Mouse (Mus musculus) intestine, embryonic 16.5 days (tissue): ENCODE data around the gene Theg. TPM values are rescaled to one million over a fixed set of nuclear protein-coding genes. Genes with fewer than 3 reads are reported as not detected.

Experiments used
- ATAC-seq: fragments of 200-750 bp; cut with Nextera tagmentation; 2 replicates; pipeline ENCODE4 v1.8.0; 2017; ENCODE audit warnings: moderate TSS enrichment, moderate library complexity
- H3K27ac ChIP-seq: fragments of 300-500 bp; sonication (generic); 2 replicates; pipeline ENCODE4 v1.5.1; 2014; ENCODE audit warnings: mild to moderate bottlenecking, low read length
- H3K27me3 ChIP-seq: fragments of 300-500 bp; sonication (generic); replicated peaks from 2 replicates; pipeline ENCODE4 v1.6.1; 2014; ENCODE audit warnings: low read length, control low read depth, mixed read lengths; ENCODE audit not compliant: control insufficient read depth, insufficient read depth
- H3K36me3 ChIP-seq: fragments of 300-500 bp; sonication (generic); 2 replicates; pipeline ENCODE4 v1.6.1; 2014; ENCODE audit warnings: low read length, control low read depth; ENCODE audit not compliant: control insufficient read depth, insufficient read depth
- H3K4me1 ChIP-seq: fragments of 300-500 bp; sonication (generic); 2 replicates; pipeline ENCODE4 v1.6.1; 2014; ENCODE audit warnings: low read length, control low read depth, mixed read lengths; ENCODE audit not compliant: control insufficient read depth, insufficient read depth
- H3K4me2 ChIP-seq: fragments of 300-500 bp; sonication (generic); 2 replicates; pipeline ENCODE4 v1.6.1; 2014; ENCODE audit warnings: low read depth, low read length, control low read depth
- H3K4me3 ChIP-seq: fragments of 300-500 bp; sonication (generic); 2 replicates; pipeline ENCODE4 v1.5.1; 2014; ENCODE audit warnings: mild to moderate bottlenecking, low read length
- H3K9ac ChIP-seq: fragments of 300-500 bp; sonication (generic); 2 replicates; pipeline ENCODE4 v1.6.1; 2014; ENCODE audit warnings: low read depth, low read length
- H3K9me3 ChIP-seq: fragments of 300-500 bp; sonication (generic); 2 replicates; pipeline ENCODE4 v1.6.1; 2016; ENCODE audit warnings: low read length, control low read depth; ENCODE audit not compliant: control insufficient read depth
- WGBS: fragments of 180-500 bp; shearing (Covaris S2); extraction: QIAGEN DNeasy Blood & Tissue Kit; methylation state at CpG from one replicate; pipeline ENCODE4 v1.1.7; 2014; 5-methylcytosine and 5-hydroxymethylcytosine counted together
- polyA plus RNA-seq: library from polyadenylated mRNA; unstranded; fragments of >200 nt; fragmentation: Nextera tagmentation; extraction: Ambion mirVana; gene quantifications from 2 replicates; pipeline ENCODE4 v1.2.1, GENCODE M21; 2015

The Theg gene
- polyA plus RNA-seq, 1 experiment from 2014 or later: not detected

DNA sequence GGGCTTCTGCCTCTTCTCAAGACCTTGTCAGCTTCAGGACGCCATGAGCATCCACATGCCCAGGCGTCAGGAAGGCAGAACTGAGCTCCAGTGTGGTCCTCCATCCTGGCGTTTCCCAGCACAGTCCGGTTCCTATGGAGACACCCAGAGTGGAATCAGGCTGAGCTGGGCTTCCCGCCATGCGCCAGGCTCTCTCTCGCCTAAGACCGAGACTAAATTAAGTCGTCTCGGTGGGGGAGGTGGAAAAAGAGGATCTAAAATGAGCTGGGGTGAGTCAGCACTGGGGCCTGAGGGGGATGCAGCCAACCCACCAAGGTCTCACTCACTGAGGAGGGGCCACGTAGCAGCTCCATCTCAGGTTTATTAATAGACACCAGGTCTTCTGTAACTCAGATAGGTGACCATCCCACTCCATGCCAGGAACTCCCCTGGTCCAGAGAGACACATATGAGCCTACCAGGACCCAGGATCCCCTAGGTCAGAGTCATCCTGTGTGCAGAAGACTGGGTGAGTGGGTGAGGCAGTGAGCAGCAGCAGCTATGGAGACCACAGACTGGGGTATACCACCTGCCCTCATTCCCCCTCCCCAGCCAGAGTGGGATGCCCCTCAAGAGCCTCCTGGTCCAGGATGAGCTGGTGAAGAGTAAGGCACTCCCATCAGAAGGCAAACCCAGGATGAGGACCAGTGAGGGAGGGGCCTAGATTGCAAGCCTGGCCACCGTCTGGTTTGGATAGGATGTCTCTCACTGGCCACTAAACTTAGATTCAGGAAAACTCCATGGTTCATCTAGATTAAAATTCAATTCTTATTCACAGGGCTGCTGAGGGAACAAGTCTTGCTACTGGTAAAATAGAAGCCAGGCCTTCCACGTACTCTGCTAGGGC is 10.2 kb upstream of the Theg start:
- H3K36me3 ChIP-seq: no peaks in the 10 kb centered on the region
- no peaks in the 10 kb centered on the region for H3K27me3 ChIP-seq
- 42% methylated on average over 13 of the region's 13 CpGs for WGBS
- H3K4me2 ChIP-seq: no peak overlapping the region
- no peak overlapping the region for H3K27ac ChIP-seq
- ATAC-seq: no peak
- H3K9me3 ChIP-seq: no peaks in the 10 kb centered on the region
- no peak overlapping the region for H3K9ac ChIP-seq
- H3K4me1 ChIP-seq: no peaks in the 10 kb centered on the region
- H3K4me3 ChIP-seq: no peak overlapping the region

DNA sequence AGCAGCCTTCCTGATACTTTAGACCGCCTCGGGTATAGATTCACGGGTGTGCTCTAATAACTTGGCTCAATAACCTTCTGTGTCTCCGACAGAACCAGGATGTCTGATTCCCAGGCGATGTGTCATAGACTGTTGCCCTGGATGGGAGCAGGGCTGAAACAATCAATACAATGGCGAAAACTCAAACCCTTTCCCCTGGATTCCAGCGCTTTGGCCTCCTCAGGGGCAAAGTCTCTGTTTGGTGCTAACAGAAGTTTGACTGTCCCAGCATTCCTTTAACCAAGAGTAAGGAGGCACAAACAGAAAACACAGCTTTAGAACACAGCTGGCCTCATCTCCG is 8.4 kb upstream of the Theg start:
- H3K9me3 ChIP-seq: no peaks in the 10 kb centered on the region
- H3K27ac ChIP-seq: no peak overlapping the region
- no peak overlapping the region for H3K4me2 ChIP-seq
- H3K4me1 ChIP-seq: no peaks in the 10 kb centered on the region
- no peaks in the 10 kb centered on the region for H3K27me3 ChIP-seq
- H3K36me3 ChIP-seq: no peaks in the 10 kb centered on the region
- WGBS: 51% methylated on average over 8 of the region's 8 CpGs
- ATAC-seq: no peak
- no peak overlapping the region for H3K4me3 ChIP-seq
- H3K9ac ChIP-seq: no peak overlapping the region

GRCm38 (mm10) chr10:79594872-79595589 is 7.9 kb upstream of the Theg start:
- Histone ChIP-seq H3K27ac (no peak overlapping the region), H3K4me3 (no peak overlapping the region), H3K9ac (no peak overlapping the region), H3K4me2 (no peak overlapping the region), H3K9me3 (no peaks in the 10 kb centered on the region), H3K27me3 (no peaks in the 10 kb centered on the region), H3K36me3 (no peaks in the 10 kb centered on the region), H3K4me1 (no peaks in the 10 kb centered on the region)
- WGBS: 14% methylated on average over 17 of the region's 17 CpGs
- ATAC-seq: peak; percentile 83

GRCm38 (mm10) chr10:79594111-79594510 is 7.0 kb upstream of the Theg start:
- Histone ChIP-seq H3K27me3 (no peaks in the 10 kb centered on the region), H3K9ac (no peak overlapping the region), H3K4me3 (no peak overlapping the region), H3K27ac (no peak overlapping the region), H3K4me2 (no peak overlapping the region), H3K4me1 (no peaks in the 10 kb centered on the region), H3K36me3 (no peaks in the 10 kb centered on the region), H3K9me3 (no peaks in the 10 kb centered on the region)
- 51% methylated on average over 6 of the region's 6 CpGs for WGBS
- ATAC-seq: no peak

- H3K4me3 ChIP-seq: no peak overlapping the region
- ATAC-seq: no peak
- no peaks in the 10 kb centered on the region for H3K36me3 ChIP-seq
- WGBS: 88% methylated on average over 1 of the region's 1 CpGs
- no peaks in the 10 kb centered on the region for H3K9me3 ChIP-seq
- no peak overlapping the region for H3K9ac ChIP-seq
- no peak overlapping the region for H3K27ac ChIP-seq
- H3K4me2 ChIP-seq: no peak overlapping the region
- 0 out of 2 replicates have a peak, but pooled peaks cover 3% of the 10 kb centered on the region for H3K4me1 ChIP-seq
- H3K27me3 ChIP-seq: no peaks in the 10 kb centered on the region
These were observed 3.6 kb upstream of the Theg start for GRCm38 (mm10) chr10:79590702-79591101.

GRCm38 (mm10) chr10:79587752-79588126 is 608 bp upstream of the Theg start:
- no peak overlapping the region for H3K4me3 ChIP-seq
- 61% methylated on average over 4 of the region's 4 CpGs for WGBS
- ATAC-seq: peak; percentile 79

DNA sequence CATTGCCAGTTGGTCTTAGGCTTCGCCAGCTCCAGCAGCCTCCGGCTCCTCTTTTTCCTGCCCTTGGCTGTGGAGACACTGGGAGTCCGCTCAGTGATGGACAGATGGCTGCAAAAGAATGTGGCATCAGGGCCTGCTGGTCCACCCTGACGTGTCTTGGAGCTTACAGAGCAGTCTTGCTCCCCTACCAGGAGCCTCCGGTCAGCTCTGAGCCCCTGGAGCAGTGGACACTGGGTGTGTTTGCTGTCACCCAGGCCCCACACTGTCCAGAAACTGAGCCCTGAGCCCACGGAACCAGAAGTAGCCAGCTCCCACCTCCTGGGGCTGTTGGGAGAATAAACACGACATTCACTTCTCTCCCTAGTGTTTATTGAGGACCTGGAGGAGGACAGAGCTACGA is 888 bp downstream of the Theg start:
- Histone ChIP-seq H3K4me3 (no peak overlapping the region), H3K27me3 (no peaks in the 10 kb centered on the region), H3K27ac (no peak overlapping the region), H3K4me1 (0 out of 2 replicates have a peak, but pooled peaks cover 3% of the 10 kb centered on the region), H3K9ac (no peak overlapping the region), H3K36me3 (no peaks in the 10 kb centered on the region), H3K9me3 (no peaks in the 10 kb centered on the region), H3K4me2 (no peak overlapping the region)
- 66% methylated on average over 8 of the region's 8 CpGs for WGBS
- no peak for ATAC-seq

More at GRCm38 (mm10) chr10:79587752-79588126, 608 bp upstream of the Theg start:
- H3K4me2 ChIP-seq: no peak overlapping the region
- H3K9me3 ChIP-seq: no peaks in the 10 kb centered on the region
- H3K27me3 ChIP-seq: no peaks in the 10 kb centered on the region
- H3K36me3 ChIP-seq: no peaks in the 10 kb centered on the region
- no peak overlapping the region for H3K9ac ChIP-seq
- H3K4me1 ChIP-seq: 0 out of 2 replicates have a peak, but pooled peaks cover 3% of the 10 kb centered on the region
- no peak overlapping the region for H3K27ac ChIP-seq

- no peak for ATAC-seq
- 93% methylated on average over 5 of the region's 5 CpGs for WGBS
These were observed 1.4 kb downstream of the Theg start for GRCm38 (mm10) chr10:79585723-79586122.

DNA sequence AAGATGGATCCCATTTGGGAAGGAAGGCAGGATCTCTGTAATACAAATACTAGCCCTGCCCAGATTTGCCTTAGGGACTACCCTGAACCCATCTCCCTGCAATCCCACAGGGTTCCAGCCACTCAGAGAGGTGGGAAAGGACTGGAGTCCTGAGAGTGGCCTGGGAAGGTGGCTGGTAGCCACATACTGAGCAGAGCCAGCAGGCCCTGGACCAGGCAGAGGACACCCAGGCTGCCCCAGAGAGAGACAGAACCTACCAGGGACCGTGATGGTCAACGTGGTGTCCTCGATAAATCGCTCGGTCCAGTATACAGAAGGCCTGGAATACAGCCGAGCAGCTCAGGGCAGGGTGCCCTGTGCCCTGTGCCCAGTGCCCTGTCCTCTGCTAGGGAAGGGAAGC is 2.0 kb downstream of the Theg start:
- Histone ChIP-seq H3K27ac (no peak overlapping the region), H3K9ac (no peak overlapping the region), H3K4me1 (0 out of 2 replicates have a peak, but pooled peaks cover 3% of the 10 kb centered on the region), H3K4me2 (no peak overlapping the region), H3K9me3 (no peaks in the 10 kb centered on the region), H3K4me3 (no peak overlapping the region), H3K27me3 (no peaks in the 10 kb centered on the region), H3K36me3 (no peaks in the 10 kb centered on the region)
- WGBS: 87% methylated on average over 6 of the region's 6 CpGs
- no peak for ATAC-seq

More at GRCm38 (mm10) chr10:79585723-79586122, 1.4 kb downstream of the Theg start:
- Histone ChIP-seq H3K27ac (no peak overlapping the region), H3K4me2 (no peak overlapping the region), H3K36me3 (no peaks in the 10 kb centered on the region), H3K4me1 (0 out of 2 replicates have a peak, but pooled peaks cover 3% of the 10 kb centered on the region), H3K4me3 (no peak overlapping the region), H3K27me3 (no peaks in the 10 kb centered on the region), H3K9ac (no peak overlapping the region), H3K9me3 (no peaks in the 10 kb centered on the region)
